Mouse (Mus musculus): ENCODE measurements around the gene Rxfp2.

GRCm38 (mm10) chr5:150118124-150118454 is 99.6 kb downstream of the Rxfp2 start:
- no peak for TF ChIP-seq POLR2A (IDR thresholded peaks at IDR 0.05; ENCODE audit: low read depth, low read length)
- no peak for TF ChIP-seq CTCF (IDR thresholded peaks at IDR 0.05; ENCODE audit: borderline replicate concordance, insufficient read depth, low read length)
